Mouse (Mus musculus) E14TG2a.4 (cell line): ENCODE results near the gene Gprin1.

Experiments used
- CTCF ChIP-seq: conservative IDR thresholded peaks from 2 replicates; pipeline ENCODE4 v1.5.1; 2014; ENCODE audit warnings: low read length
- NANOG ChIP-seq: IDR thresholded peaks from 2 replicates; pipeline ENCODE4 v1.6.1; 2014; ENCODE audit warnings: borderline replicate concordance, low read length, mixed read lengths

DNA sequence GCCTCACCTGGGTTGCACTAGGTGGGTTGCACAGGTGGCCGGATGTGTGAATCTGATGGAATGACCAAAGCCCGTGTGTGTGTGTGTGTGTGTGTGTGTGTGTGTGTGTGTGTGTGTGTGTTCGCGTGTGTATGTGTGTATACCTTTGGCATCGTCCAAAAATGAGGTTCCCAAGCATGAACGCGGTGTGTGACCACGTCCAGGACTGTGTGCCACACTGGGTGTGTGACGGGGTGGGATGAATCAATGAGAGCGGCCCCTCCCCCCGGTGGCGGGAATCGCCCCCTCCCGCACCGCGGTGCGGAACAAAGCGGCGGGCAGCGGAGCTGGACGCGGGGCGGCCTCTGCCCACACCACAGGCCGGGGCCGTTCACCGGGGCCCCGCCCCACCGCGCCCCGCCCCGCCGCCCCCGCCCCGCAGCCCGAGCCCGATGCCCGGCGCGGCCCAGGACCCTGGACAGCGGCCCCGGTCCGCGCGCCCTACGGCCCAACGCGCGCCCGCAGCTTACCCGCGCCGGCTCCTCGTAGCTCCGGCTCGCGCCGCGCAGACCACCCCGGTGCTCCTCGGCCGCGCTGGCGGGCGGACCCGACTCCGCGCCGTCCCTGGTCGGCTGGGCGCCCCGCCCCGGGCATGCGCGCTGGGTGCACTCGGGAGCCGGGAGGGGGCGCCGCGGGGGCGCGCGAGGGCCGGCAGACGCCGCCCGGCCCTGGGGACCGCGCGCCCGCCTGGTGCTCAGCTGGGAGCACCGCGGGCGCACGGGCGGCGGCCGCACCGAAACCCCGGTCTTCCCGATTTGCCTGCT, 412 bp downstream of the Gprin1 start:
- TF ChIP-seq CTCF, result no peak
- TF ChIP-seq NANOG, result no peak
